Mouse (Mus musculus): Measurements from ENCODE around the gene Krt84.
"Not testable (repeated sequence)": the region's sequence is repeated elsewhere in the genome, so short reads cannot be mapped to it uniquely, and the experiment has no call there.

Gene Krt84

DNA sequence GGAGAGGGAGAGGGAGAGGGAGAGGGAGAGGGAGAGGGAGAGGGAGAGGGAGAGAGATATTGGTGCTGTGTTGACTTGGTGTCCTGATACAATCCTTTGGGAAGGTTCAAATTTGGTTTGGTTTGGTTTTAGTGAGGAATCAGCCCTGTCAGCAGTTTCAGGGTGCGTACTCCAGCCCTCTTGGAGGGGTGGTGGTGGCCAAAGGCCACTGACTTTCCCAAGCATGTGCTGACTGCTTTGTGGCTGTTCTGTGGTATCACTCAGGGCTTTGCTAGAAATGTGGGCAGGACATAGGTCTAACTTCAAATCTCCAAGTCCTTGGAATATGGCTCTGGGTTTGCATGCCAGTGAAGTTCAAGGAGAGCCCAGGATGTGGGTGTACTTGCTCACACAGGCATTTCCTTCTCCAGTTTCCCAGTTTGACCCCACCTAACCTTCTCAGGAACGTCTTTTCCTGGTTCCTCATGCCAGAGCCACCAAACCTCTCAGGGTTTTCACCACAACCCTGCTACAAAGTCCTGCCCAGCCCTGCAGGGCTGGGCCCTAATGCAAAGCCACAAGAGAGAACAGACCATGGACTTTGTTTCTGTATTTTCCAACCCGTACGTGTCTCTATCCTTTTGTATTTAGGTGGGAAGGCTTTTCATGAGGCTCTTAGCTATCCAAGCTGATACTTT is 9.9 kb downstream of the Krt84 start:
- TF ChIP-seq GATA4 (IDR thresholded peaks at IDR 0.05; ENCODE audit: insufficient replicate concordance, low read length) = no peak

DNA sequence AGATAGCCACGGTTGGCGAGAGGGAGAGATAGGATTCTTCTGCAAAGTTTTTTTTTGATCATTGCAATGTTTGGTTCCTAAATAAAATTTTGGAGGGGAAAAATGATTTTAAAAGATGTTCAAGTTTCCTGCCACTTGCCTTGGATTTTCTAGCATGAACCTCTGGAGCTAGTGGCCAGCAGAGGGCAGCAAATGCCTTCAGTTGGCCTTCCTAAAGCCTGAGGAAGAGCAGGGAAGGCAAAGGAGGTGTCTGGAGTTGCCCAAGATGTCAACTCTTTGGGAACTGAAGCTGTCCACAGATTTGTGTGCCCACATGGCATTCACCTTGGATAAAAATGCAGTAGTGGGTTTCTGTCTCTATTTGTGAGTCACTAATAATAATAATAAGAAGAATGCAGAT is 12.8 kb downstream of the Krt84 start:
- TF ChIP-seq GATA4 (IDR thresholded peaks at IDR 0.05; ENCODE audit: insufficient replicate concordance, low read length) = no peak

DNA sequence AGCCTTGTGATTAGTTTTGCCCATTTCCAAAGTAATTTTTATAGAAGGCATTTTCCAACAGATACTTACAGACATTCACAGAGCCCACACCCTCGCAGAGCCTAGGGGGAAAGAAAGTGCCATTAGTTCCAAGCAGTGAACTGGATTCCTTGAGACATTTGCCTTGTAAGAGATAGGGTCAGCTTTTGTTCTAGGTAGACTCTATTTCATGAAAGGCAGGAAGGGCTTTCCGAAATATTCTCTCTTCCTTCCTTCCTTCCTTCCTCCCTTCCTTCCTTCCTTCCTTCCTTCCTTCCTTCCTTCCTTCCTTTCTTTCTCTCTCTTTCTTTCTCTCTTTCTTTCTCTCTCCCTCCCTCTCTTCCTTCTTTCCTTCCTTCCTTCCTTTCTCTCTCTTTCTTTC is 15.5 kb downstream of the Krt84 start, which contains the start of gene Gm49425:
Gene Gm49425 (minus strand): TSS at position 101 of the 400 bp plus-strand sequence.
- TF ChIP-seq GATA4 (IDR thresholded peaks at IDR 0.05; ENCODE audit: insufficient replicate concordance, low read length) = not testable (repeated sequence)

DNA sequence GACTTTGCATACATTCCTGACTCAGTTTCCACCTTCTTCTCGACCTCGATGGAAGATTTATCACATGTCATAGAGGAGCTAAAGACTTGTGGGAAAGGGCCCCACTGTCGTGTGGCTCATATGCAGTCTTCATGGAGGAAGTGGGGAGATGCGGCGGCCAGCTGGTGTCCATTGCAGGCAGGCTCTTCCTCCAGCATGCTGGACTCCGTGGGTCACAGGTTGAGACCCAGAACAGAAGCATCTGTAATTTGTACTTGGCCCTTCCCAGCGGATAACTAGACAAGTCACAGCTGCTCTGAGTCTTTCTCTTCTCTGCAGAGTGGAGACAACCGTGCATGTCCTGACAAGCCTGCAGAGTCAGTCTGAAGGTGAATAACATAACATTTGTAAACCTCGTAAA is 24.4 kb downstream of the Krt84 start:
- TF ChIP-seq GATA4 (IDR thresholded peaks at IDR 0.05; ENCODE audit: insufficient replicate concordance, low read length) = no peak

GRCm38 (mm10) chr15:101506896-101507758 is 25.5 kb downstream of the Krt84 start:
- no peak for TF ChIP-seq GATA4 (IDR thresholded peaks at IDR 0.05; ENCODE audit: insufficient replicate concordance, low read length)

DNA sequence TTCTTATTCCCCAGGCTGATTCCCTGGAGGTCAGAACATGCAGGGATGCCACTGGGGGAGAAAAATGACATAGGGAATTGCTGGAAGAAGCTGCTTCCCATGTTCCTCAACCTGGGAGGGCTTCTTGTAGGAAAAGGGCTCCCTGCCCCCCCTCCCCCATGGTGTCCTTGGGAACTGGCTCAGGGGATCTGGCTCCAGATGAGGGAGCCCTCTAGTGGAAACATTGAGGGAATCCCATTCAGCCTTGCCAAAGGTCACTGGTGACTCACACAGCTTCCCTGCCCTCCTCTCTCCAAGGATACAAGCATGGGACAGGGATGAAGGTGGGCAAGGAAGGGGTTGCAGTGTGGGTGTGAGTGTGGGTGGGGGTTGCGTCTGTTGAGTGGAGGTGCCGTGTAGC is 35.4 kb downstream of the Krt84 start:
- no peak for TF ChIP-seq GATA4 (IDR thresholded peaks at IDR 0.05; ENCODE audit: insufficient replicate concordance, low read length)

DNA sequence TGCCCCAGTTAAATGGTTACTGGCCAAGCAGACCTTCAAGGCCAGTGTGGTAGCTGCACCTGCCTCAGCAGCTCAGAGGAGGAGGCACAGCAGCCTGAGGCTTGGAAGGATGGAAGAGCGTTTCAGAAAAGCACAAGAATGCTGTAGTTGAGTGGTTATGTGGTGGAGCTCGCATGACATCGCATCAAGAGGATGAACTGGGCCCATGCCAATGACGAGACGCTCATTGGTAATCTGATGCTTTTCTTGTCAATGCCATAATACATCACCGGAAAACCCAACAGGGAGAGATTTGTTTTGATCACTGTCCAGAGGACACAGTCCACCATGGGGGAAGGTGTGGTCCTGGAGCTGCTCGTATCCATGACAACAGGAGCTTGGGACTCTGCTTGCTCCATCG is 37.4 kb downstream of the Krt84 start:
- TF ChIP-seq GATA4 (IDR thresholded peaks at IDR 0.05; ENCODE audit: insufficient replicate concordance, low read length) = no peak

- no peak for TF ChIP-seq GATA4 (IDR thresholded peaks at IDR 0.05; ENCODE audit: insufficient replicate concordance, low read length)
Measured at GRCm38 (mm10) chr15:101494203-101494602, 38.4 kb downstream of the Krt84 start.

DNA sequence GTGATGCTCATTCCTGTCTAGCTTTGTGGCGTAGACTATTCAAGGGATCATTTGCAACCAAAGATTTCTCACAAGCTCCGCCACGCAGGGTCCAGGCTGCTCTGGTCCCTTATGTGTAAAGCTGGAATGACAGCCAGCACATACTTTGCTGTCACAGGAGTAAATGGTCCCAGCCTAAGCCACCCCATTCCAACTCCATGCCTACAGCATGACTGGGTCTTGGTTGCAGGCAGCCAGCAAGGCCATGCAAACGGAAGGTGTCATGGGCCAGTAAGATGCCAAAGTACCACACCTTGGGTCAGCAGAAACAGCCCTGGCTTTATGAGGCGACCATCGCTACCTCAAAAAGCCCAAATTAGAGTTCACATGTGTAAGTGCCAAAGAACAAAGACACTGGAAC is 38.9 kb downstream of the Krt84 start:
- no peak for TF ChIP-seq GATA4 (IDR thresholded peaks at IDR 0.05; ENCODE audit: insufficient replicate concordance, low read length)

DNA sequence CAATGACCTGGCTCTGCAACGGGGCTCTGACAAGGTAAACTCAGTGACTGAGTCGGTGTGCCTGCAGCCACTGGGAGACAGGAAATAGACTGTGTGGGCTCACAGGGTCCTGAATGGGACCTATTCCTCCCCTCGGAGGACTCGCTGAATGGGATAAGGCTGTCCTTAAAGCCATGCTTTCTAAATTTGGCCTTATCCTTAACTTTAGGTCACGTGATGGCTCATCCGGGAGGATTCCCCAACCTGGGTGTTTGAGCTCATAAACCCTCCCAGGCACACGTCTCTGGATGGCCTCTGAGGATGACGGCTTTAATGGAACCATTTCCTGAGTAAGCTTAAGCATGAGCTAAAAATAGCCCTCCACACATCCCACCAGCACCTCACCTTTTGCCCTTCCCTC is 39.9 kb downstream of the Krt84 start:
- TF ChIP-seq GATA4 (IDR thresholded peaks at IDR 0.05; ENCODE audit: insufficient replicate concordance, low read length) = no peak

- TF ChIP-seq GATA4 (IDR thresholded peaks at IDR 0.05; ENCODE audit: insufficient replicate concordance, low read length) = no peak
Measured at GRCm38 (mm10) chr15:101491431-101491830, 41.2 kb downstream of the Krt84 start, which contains the start of gene Krt83. TSS of gene Krt83 (minus strand) at chr15:101491512.

DNA sequence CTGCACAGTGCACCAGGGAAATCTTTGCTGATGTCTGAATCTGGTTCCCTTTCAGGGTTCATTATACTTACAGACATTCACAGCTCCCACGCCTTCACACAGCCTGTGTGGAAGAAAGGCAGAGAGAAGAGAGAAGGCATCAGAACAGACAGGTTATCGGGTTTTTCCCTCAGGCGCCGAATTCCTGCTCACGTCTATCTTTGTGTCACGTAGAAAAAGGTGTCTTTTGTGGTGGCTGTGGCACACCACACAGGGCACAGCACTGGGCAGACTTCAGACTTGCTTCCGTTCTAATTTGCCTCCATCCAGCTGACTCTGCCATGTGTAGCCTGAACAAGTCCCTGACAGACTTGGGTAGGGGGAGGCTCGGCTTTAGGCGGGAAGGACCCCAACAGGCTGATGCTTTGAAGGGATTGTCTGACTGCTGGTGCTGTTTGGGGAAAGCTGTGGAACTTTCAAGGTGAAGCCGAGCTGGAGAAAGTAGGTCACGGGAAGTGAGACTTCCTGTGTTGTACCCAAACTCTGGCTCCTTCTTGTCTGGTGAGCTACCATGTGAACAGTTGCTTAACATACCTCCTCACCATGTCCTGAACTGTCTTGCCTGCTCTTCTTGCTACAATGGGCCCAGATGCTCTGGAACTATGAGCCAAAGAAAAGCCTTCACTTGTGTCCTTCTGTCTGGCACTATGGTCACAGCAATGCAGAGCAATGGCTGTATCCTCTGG is 46.5 kb downstream of the Krt84 start:
- TF ChIP-seq GATA4 (IDR thresholded peaks at IDR 0.05; ENCODE audit: insufficient replicate concordance, low read length) = no peak

- no peak for TF ChIP-seq GATA4 (IDR thresholded peaks at IDR 0.05; ENCODE audit: insufficient replicate concordance, low read length)
Measured at GRCm38 (mm10) chr15:101484939-101485338, 47.7 kb downstream of the Krt84 start.

GRCm38 (mm10) chr15:101483646-101484045 is 49.0 kb downstream of the Krt84 start:
- no peak for TF ChIP-seq GATA4 (IDR thresholded peaks at IDR 0.05; ENCODE audit: insufficient replicate concordance, low read length)

- TF ChIP-seq GATA4 (IDR thresholded peaks at IDR 0.05; ENCODE audit: insufficient replicate concordance, low read length) = no peak
Measured at GRCm38 (mm10) chr15:101482056-101482455, 50.6 kb downstream of the Krt84 start.

GRCm38 (mm10) chr15:101479666-101480060 is 53.0 kb downstream of the Krt84 start:
- no peak for TF ChIP-seq GATA4 (IDR thresholded peaks at IDR 0.05; ENCODE audit: insufficient replicate concordance, low read length)

All from liver, adult (tissue).